Mouse (Mus musculus): ENCODE results near the gene Fbxo21.
A peak's percentile ranks its signal among the peaks of the same experiment; 100 is the strongest.

Fbxo21 gene

GRCm38 (mm10) chr5:117981943-117982342, 5.4 kb downstream of the Fbxo21 start:
- no peak for DNase-seq

- DNase-seq = no peak
Observed at GRCm38 (mm10) chr5:117986327-117986726, 9.8 kb downstream of the Fbxo21 start.

GRCm38 (mm10) chr5:117987891-117988290, 11.4 kb downstream of the Fbxo21 start:
- DNase-seq = no peak

GRCm38 (mm10) chr5:117988367-117988766, 11.8 kb downstream of the Fbxo21 start:
- DNase-seq = no peak

- DNase-seq = no peak
Observed at GRCm38 (mm10) chr5:117989773-117990172, 13.2 kb downstream of the Fbxo21 start.

GRCm38 (mm10) chr5:117990957-117991356, 14.4 kb downstream of the Fbxo21 start:
- DNase-seq = no peak

GRCm38 (mm10) chr5:117993550-117993949, 17.0 kb downstream of the Fbxo21 start:
- DNase-seq = no peak

- DNase-seq = no peak
Observed at GRCm38 (mm10) chr5:117995372-117995901, 18.9 kb downstream of the Fbxo21 start.

GRCm38 (mm10) chr5:117995911-117996310, 19.4 kb downstream of the Fbxo21 start:
- DNase-seq = no peak

GRCm38 (mm10) chr5:117996581-117996980, 20.1 kb downstream of the Fbxo21 start:
- no peak for DNase-seq

- no peak for DNase-seq
Observed at GRCm38 (mm10) chr5:117997434-117997970, 21.0 kb downstream of the Fbxo21 start.

GRCm38 (mm10) chr5:117999061-117999460, 22.5 kb downstream of the Fbxo21 start:
- DNase-seq = no peak

- no peak for DNase-seq
Observed at GRCm38 (mm10) chr5:117999584-117999983, 23.1 kb downstream of the Fbxo21 start.

- peak; percentile 80 for DNase-seq
Observed at GRCm38 (mm10) chr5:118002059-118002458, 25.5 kb downstream of the Fbxo21 start.

GRCm38 (mm10) chr5:118004619-118005018, 28.1 kb downstream of the Fbxo21 start:
- peak; percentile 80 for DNase-seq

- no peak for DNase-seq
Observed at GRCm38 (mm10) chr5:118005728-118006127, 29.2 kb downstream of the Fbxo21 start.

GRCm38 (mm10) chr5:118008344-118008743, 31.8 kb downstream of the Fbxo21 start:
- DNase-seq = no peak

- DNase-seq = no peak
Observed at GRCm38 (mm10) chr5:118010872-118011271, 34.3 kb downstream of the Fbxo21 start.

- DNase-seq = no peak
Observed at GRCm38 (mm10) chr5:118011796-118012195, 35.3 kb downstream of the Fbxo21 start.

- DNase-seq = peak; percentile 65
Observed at GRCm38 (mm10) chr5:118015028-118015427, 38.5 kb downstream of the Fbxo21 start.

GRCm38 (mm10) chr5:118015669-118016068, 39.1 kb downstream of the Fbxo21 start:
- DNase-seq = no peak

- DNase-seq = no peak
Observed at GRCm38 (mm10) chr5:118017527-118017926, 41.0 kb downstream of the Fbxo21 start.

GRCm38 (mm10) chr5:118019905-118020304, 43.4 kb downstream of the Fbxo21 start:
- DNase-seq = no peak

- no peak for DNase-seq
Observed at GRCm38 (mm10) chr5:118023053-118023452, 46.5 kb downstream of the Fbxo21 start.

- DNase-seq = no peak
Observed at GRCm38 (mm10) chr5:118025880-118026279, 49.4 kb downstream of the Fbxo21 start.

Measured in right cerebral cortex, postnatal 14 days (tissue).